28 mouse cellular contexts compared by ENCODE assay signal in the genomic region with DNA sequence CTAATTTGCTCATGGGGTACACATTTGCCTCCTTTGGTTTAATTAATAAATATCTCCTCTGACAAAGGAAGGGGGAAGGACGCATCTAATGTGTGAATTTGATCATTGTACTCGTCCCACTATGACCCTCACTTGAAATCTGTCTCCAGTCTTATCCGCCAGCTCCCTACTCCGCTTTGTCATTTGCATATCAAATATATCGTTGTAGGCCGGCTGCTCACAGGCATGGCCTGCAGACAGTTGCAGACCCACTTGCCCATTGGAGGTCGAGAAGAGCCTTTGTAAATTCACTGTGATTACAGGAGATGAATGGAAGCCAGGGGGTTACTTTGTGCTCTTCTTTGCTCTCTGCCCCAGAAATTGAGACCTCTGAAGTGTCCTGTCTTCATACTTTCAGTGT.
A peak's percentile ranks its signal among the peaks of the same experiment; 100 is the strongest.
DNase-seq lines count a peak whose midpoint lies in the region; ATAC-seq lines count a peak whose summit lies in the region.
"Had no signal": no experiment of that assay in that cellular context is flagged by ENCODE, and none has a peak within 500 bp of the region (broad histone marks: within the 10 kb centered on the region; RNA-seq: fewer than 3 reads in every experiment).

No protein-coding gene starts in this region.

- no peak overlapping the region for H3K9ac ChIP-seq in hindbrain, embryonic 11.5 days (ENCODE audit: low read depth, low read length)
- H3K9ac ChIP-seq in midbrain, embryonic 12.5 days (replicated peaks), result no peak overlapping the region
- H3K9ac ChIP-seq: embryonic facial prominence, embryonic 12.5 days; embryonic facial prominence, embryonic 15.5 days; heart, embryonic 12.5 days; heart, embryonic 15.5 days; hindbrain, embryonic 13.5 days had no signal

- H3K4me3 ChIP-seq in hindbrain, embryonic 11.5 days (ENCODE audit: low read depth, low read length), result no peak overlapping the region
- H3K4me3 ChIP-seq in hindbrain, embryonic 10.5 days, result no peak overlapping the region
- H3K4me3 ChIP-seq in midbrain, embryonic 12.5 days, result no peak overlapping the region
- no peak overlapping the region for H3K4me3 ChIP-seq in midbrain, embryonic 10.5 days
- H3K4me3 ChIP-seq: embryonic facial prominence, embryonic 12.5 days; embryonic facial prominence, embryonic 15.5 days; heart, embryonic 12.5 days; heart, embryonic 15.5 days; hindbrain, embryonic 13.5 days had no signal

- no peaks in the 10 kb centered on the region for H3K9me3 ChIP-seq in hindbrain, embryonic 11.5 days (ENCODE audit: control insufficient read depth, low read length)
- no peaks in the 10 kb centered on the region for H3K9me3 ChIP-seq in hindbrain, embryonic 10.5 days
- no peaks in the 10 kb centered on the region for H3K9me3 ChIP-seq in midbrain, embryonic 12.5 days
- H3K9me3 ChIP-seq in midbrain, embryonic 10.5 days (replicated peaks), result no peaks in the 10 kb centered on the region
- H3K9me3 ChIP-seq: embryonic facial prominence, embryonic 12.5 days; embryonic facial prominence, embryonic 15.5 days; heart, embryonic 12.5 days; heart, embryonic 15.5 days; hindbrain, embryonic 13.5 days had no signal

- no peaks in the 10 kb centered on the region for H3K4me1 ChIP-seq in hindbrain, embryonic 11.5 days (replicated peaks; ENCODE audit: control insufficient read depth, insufficient read depth, low read length)
- H3K4me1 ChIP-seq in hindbrain, embryonic 10.5 days (replicated peaks), result peaks cover 6% of the 10 kb centered on the region; the same call in 1 of the 2 replicates
- H3K4me1 ChIP-seq in midbrain, embryonic 12.5 days, result peaks cover 5% of the 10 kb centered on the region; the same call in 1 of the 2 replicates
- H3K4me1 ChIP-seq in midbrain, embryonic 10.5 days, result peaks cover 7% of the 10 kb centered on the region
- H3K4me1 ChIP-seq: embryonic facial prominence, embryonic 12.5 days; embryonic facial prominence, embryonic 15.5 days; heart, embryonic 12.5 days; heart, embryonic 15.5 days; hindbrain, embryonic 13.5 days had no signal

- ATAC-seq in hindbrain, embryonic 11.5 days (ENCODE audit: low FRiP score), result peak; percentile 60; the same call in 1 of the 2 replicates
- peak; percentile 81 for ATAC-seq in midbrain, embryonic 12.5 days (ENCODE audit: low FRiP score, low read depth)
- ATAC-seq: forebrain, embryonic 16.5 days; hindbrain, embryonic 16.5 days; inflammation-experienced regulatory T-cells, adult 6 months; intestine, embryonic 16.5 days had no signal

- no peaks in the 10 kb centered on the region for H3K36me3 ChIP-seq in hindbrain, embryonic 11.5 days (ENCODE audit: control insufficient read depth, insufficient read depth, low read length)
- H3K36me3 ChIP-seq in hindbrain, embryonic 10.5 days, result no peaks in the 10 kb centered on the region
- H3K36me3 ChIP-seq in midbrain, embryonic 12.5 days, result no peaks in the 10 kb centered on the region
- H3K36me3 ChIP-seq in midbrain, embryonic 10.5 days, result no peaks in the 10 kb centered on the region
- H3K36me3 ChIP-seq: embryonic facial prominence, embryonic 12.5 days; embryonic facial prominence, embryonic 15.5 days; heart, embryonic 12.5 days; heart, embryonic 15.5 days; hindbrain, embryonic 13.5 days had no signal

- no peak overlapping the region for H3K4me2 ChIP-seq in hindbrain, embryonic 11.5 days (replicated peaks; ENCODE audit: low read depth, low read length)
- H3K4me2 ChIP-seq in midbrain, embryonic 12.5 days (replicated peaks), result no peak overlapping the region
- H3K4me2 ChIP-seq: embryonic facial prominence, embryonic 12.5 days; embryonic facial prominence, embryonic 15.5 days; heart, embryonic 12.5 days; heart, embryonic 15.5 days; hindbrain, embryonic 13.5 days had no signal

- H3K27me3 ChIP-seq in hindbrain, embryonic 11.5 days (ENCODE audit: control insufficient read depth, insufficient read depth, low read length), result no peaks in the 10 kb centered on the region
- no peaks in the 10 kb centered on the region for H3K27me3 ChIP-seq in hindbrain, embryonic 10.5 days (ENCODE audit: insufficient read depth, poor library complexity, severe bottlenecking)
- no peaks in the 10 kb centered on the region for H3K27me3 ChIP-seq in midbrain, embryonic 12.5 days
- no peaks in the 10 kb centered on the region for H3K27me3 ChIP-seq in midbrain, embryonic 10.5 days (ENCODE audit: low read depth, poor library complexity, severe bottlenecking)
- H3K27me3 ChIP-seq: CH12.LX; embryonic facial prominence, embryonic 12.5 days; embryonic facial prominence, embryonic 15.5 days; heart, embryonic 12.5 days; heart, embryonic 15.5 days; hindbrain, embryonic 13.5 days had no signal

- WGBS in hindbrain, embryonic 11.5 days, result 20% methylated on average over 7 of the region's 7 CpGs
- 22% methylated on average over 7 of the region's 7 CpGs for WGBS in hindbrain, embryonic 10.5 days
- WGBS in midbrain, embryonic 12.5 days, result 7% methylated on average over 7 of the region's 7 CpGs
- 22% methylated on average over 7 of the region's 7 CpGs for WGBS in midbrain, embryonic 10.5 days

- H3K27ac ChIP-seq in hindbrain, embryonic 11.5 days (ENCODE audit: low read depth, low read length), result no peak overlapping the region
- no peak overlapping the region for H3K27ac ChIP-seq in hindbrain, embryonic 10.5 days
- no peak overlapping the region for H3K27ac ChIP-seq in midbrain, embryonic 12.5 days (replicated peaks)
- no peak overlapping the region for H3K27ac ChIP-seq in midbrain, embryonic 10.5 days (replicated peaks)
- H3K27ac ChIP-seq: embryonic facial prominence, embryonic 12.5 days; embryonic facial prominence, embryonic 15.5 days; heart, embryonic 15.5 days; hindbrain, embryonic 13.5 days had no signal

- DNase-seq in hindbrain, embryonic 11.5 days (ENCODE audit: low spot score), result no peak
- no peak for DNase-seq in hindbrain, embryonic 10.5 days (ENCODE audit: low spot score)
- DNase-seq in midbrain, embryonic 10.5 days (ENCODE audit: low spot score), result no peak
- DNase-seq in ES-CJ7 (ENCODE audit: low read depth, low spot score), result peak; percentile 32
- DNase-seq in ZHBTc4 (ENCODE audit: low read depth, low spot score), result peak; percentile 24
- no peak for DNase-seq in left cerebral cortex, postnatal 36 days (ENCODE audit: low spot score in 2 of 2)
- DNase-seq: adrenal gland, postnatal 10 days; adrenal gland, postnatal 36 days; B cell, adult 2 months; cerebellum, adult 11 months; cerebellum, adult 2 months; cerebellum, adult 9-11 months; cerebellum, postnatal 25 days; gastrocnemius, postnatal 25 days; heart, adult 18-20 months; heart, postnatal 10 days; heart, postnatal 36 days had no signal

- intact Hi-C loops in left cerebral cortex, postnatal 36 days (cut with DNase I), result no loop called here

Comparison
In these comparisons a context has a peak if more than half of its experiments do, and no peak if none do; other contexts are left out.
1. DNase-seq: peak in ES-CJ7 (single experiment) and ZHBTc4 (single experiment); none in hindbrain, embryonic 11.5 days (single experiment), hindbrain, embryonic 10.5 days (single experiment), midbrain, embryonic 10.5 days (single experiment) and left cerebral cortex, postnatal 36 days (0 of 2).